In genomic region chr14:99931879-99932278, GRCm38 (mm10) we compare ENCODE assay signal across 9 mouse cellular contexts.
DNase-seq lines count a peak whose midpoint lies in the region; ATAC-seq and TF ChIP-seq lines count a peak whose summit lies in the region.
"Had no signal": no experiment of that assay in that cellular context is flagged by ENCODE, and none has a peak within 500 bp of the region (broad histone marks: within the 10 kb centered on the region; RNA-seq: fewer than 3 reads in every experiment).

No protein-coding gene starts in this region.

- no peaks in the 10 kb centered on the region for H3K9me3 ChIP-seq in embryonic facial prominence, embryonic 12.5 days
- H3K9me3 ChIP-seq in lung, embryonic 14.5 days (ENCODE audit: low read depth, low read length) = no peaks in the 10 kb centered on the region
- H3K9me3 ChIP-seq: liver, embryonic 13.5 days had no signal

- H3K4me2 ChIP-seq in embryonic facial prominence, embryonic 12.5 days (replicated peaks) = no peak overlapping the region
- no peak overlapping the region for H3K4me2 ChIP-seq in lung, embryonic 14.5 days
- H3K4me2 ChIP-seq: liver, embryonic 13.5 days had no signal

- H3K27ac ChIP-seq in embryonic facial prominence, embryonic 12.5 days = no peak overlapping the region
- H3K27ac ChIP-seq in lung, embryonic 14.5 days (ENCODE audit: low read depth) = no peak overlapping the region
- H3K27ac ChIP-seq: liver, embryonic 13.5 days had no signal

- no peak overlapping the region for H3K9ac ChIP-seq in embryonic facial prominence, embryonic 12.5 days
- H3K9ac ChIP-seq in lung, embryonic 14.5 days = no peak overlapping the region
- H3K9ac ChIP-seq: liver, embryonic 13.5 days had no signal

- 0 out of 2 replicates have a peak, but pooled peaks have one; percentile 52 for ATAC-seq in embryonic facial prominence, embryonic 12.5 days (ENCODE audit: insufficient number of reproducible peaks, insufficient read depth, low FRiP score, low TSS enrichment)
- ATAC-seq in lung, embryonic 14.5 days (ENCODE audit: insufficient read depth) = 0 out of 2 replicates have a peak, but pooled peaks have one; percentile 31

- intact Hi-C loops in heart, postnatal 10 days (cut with DNase I) = loop anchor here (1.0 to 10.0 kb wide), 7 partner anchors 245 to 1497 kb away; no protein-coding TSS in a partner anchor

- TF ChIP-seq CTCF in lung, embryonic 14.5 days (IDR thresholded peaks at IDR 0.05; ENCODE audit: low read depth) = peak; percentile 88

- no peak overlapping the region for H3K4me3 ChIP-seq in embryonic facial prominence, embryonic 12.5 days
- no peak overlapping the region for H3K4me3 ChIP-seq in lung, embryonic 14.5 days (ENCODE audit: low read depth, low read length)
- H3K4me3 ChIP-seq: liver, embryonic 13.5 days had no signal

- no peaks in the 10 kb centered on the region for H3K36me3 ChIP-seq in embryonic facial prominence, embryonic 12.5 days
- no peaks in the 10 kb centered on the region for H3K36me3 ChIP-seq in lung, embryonic 14.5 days (ENCODE audit: insufficient read depth)
- H3K36me3 ChIP-seq: liver, embryonic 13.5 days had no signal

- 5% methylated on average over 4 of the region's 4 CpGs for WGBS in embryonic facial prominence, embryonic 12.5 days
- WGBS in large intestine, adult 2 months = 7% methylated on average over 4 of the region's 4 CpGs
- WGBS in lung, embryonic 14.5 days = 2% methylated on average over 4 of the region's 4 CpGs

- 0 out of 2 replicates have a peak, but pooled peaks cover 3% of the 10 kb centered on the region for H3K4me1 ChIP-seq in embryonic facial prominence, embryonic 12.5 days
- H3K4me1 ChIP-seq in lung, embryonic 14.5 days (ENCODE audit: insufficient read depth) = no peaks in the 10 kb centered on the region
- H3K4me1 ChIP-seq: liver, embryonic 13.5 days had no signal

- no peaks in the 10 kb centered on the region for H3K27me3 ChIP-seq in embryonic facial prominence, embryonic 12.5 days
- no peaks in the 10 kb centered on the region for H3K27me3 ChIP-seq in lung, embryonic 14.5 days (ENCODE audit: insufficient read depth, low read length)
- H3K27me3 ChIP-seq: liver, embryonic 13.5 days had no signal

- peak; percentile 63 for DNase-seq in ES-CJ7 (ENCODE audit: low read depth, low spot score)
- peak; percentile 16 to 45 for DNase-seq in adrenal gland, postnatal 4 days (ENCODE audit: low spot score in 2 of 2)
- peak; percentile 73 to 87 for DNase-seq in heart, postnatal 10 days
- peak; percentile 55 for DNase-seq in large intestine, adult 2 months (ENCODE audit: low read depth, low spot score)
- peak; percentile 95 for DNase-seq in lung, embryonic 14.5 days
- peak; percentile 92 for DNase-seq in retina, embryonic 14.5 days (ENCODE audit: low spot score)
- DNase-seq in yolk sac, embryonic 10.5 days (ENCODE audit: low spot score) = peak; percentile 45
- DNase-seq: liver, embryonic 13.5 days had no signal

Comparison
In these comparisons a context has a peak if more than half of its experiments do, and no peak if none do; other contexts are left out.
1. DNase-seq: peak in every context shown above with its lines; median percentile 95 in lung, embryonic 14.5 days; 92 in retina, embryonic 14.5 days; 80 in heart, postnatal 10 days; 63 in ES-CJ7; 55 in large intestine, adult 2 months; 45 in yolk sac, embryonic 10.5 days; 30 in adrenal gland, postnatal 4 days.